Mouse (Mus musculus): Measurements from ENCODE around the gene Acyp1.
"Not testable (repeated sequence)": the region's sequence is repeated elsewhere in the genome, so short reads cannot be mapped to it uniquely, and the experiment has no call there.

Gene Acyp1

GRCm38 (mm10) chr12:85281756-85282155 is 6.5 kb downstream of the Acyp1 start:
- DNase-seq: not testable (repeated sequence)

DNA sequence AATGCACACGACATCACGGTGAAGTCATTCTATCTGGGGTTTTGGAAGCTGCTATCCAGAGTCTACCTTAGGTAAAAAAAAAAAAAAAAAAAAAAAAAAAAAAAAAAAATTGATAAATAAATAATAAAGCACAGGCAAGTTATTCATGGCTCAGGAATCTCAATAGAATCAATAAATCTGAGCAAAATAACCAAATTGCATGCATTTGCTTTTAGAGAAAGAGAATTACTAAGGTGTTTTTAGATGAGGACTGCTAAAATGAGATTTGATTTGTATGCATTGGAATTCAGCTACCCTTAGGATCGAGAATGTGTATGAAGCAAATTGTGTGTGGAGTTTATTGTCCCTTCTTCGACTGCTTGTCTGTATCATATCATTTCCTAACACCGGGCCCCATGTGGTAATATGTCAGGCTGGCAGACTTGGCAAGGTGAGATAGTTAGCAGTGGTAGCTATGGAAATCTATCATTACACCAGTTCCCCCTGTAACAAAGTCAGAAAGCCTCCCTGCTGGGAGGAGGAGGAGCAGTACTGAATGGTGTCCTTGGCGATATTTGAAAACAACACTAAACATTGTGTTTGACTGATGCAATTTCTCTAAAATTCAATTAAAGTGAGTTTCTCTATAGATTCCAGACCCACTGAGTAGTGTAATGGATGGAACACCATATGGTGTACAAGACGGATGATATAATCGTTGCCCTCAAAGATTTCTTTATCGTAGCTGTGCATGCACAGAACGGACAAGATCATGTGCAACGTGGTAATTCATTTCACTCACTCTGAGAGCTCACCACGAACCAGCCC is 7.2 kb downstream of the Acyp1 start:
- no peak for DNase-seq

GRCm38 (mm10) chr12:85280105-85280844 is 8.0 kb downstream of the Acyp1 start:
- peak; percentile 97 to 98 for DNase-seq

DNA sequence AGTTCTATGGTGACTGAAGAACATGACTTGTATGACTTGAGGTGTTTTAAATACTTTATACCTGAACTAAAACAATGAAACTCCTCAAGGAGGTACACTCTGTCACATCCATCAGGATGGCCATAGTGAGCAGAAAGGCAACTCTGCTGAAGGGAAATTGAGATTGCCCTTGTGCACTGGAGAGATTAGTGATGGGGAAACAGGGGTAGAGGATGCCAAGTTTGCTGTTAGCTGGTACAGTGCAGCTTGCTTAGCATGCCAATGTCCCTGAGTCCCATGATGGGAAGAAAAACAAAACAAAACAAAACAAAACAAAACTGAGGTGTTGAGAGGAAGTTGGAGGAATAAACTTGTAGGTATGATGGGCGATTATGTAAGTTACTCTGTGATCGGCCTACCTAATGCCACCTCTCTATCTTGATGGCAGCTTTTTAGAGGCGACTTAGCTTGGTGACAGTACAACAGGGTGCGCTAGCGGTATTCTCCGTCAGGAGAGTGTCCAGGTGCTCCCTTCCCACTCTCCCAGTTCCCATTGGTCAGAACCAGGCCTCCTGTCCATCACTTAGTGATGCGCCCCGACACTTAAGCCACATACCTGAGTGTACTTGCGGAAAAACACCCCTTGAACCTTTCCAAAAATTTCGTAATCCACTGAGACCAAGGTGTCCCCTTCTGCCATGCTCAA is 8.7 kb downstream of the Acyp1 start:
- DNase-seq: no peak

DNA sequence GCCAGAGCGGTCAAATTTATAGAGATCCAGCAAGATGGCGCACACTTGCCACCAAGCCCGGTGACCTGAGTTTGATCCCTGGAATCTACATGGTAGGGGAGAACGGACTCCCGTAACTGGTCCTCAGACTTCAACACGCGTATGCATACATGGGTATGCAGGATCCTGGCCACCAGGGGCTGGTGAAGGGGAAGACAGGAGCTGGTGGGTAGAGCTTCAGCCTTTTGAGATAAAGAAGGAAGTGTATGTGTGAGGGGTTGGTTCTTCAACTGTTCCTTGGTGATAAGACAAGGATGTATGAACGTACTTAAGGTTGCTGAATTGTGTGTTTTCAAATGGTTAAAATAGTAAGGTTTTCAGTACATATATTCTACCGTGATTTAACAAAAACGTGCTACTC is 9.3 kb downstream of the Acyp1 start:
- no peak for DNase-seq

GRCm38 (mm10) chr12:85276273-85276672 is 12.0 kb downstream of the Acyp1 start:
- no peak for DNase-seq

- peak; percentile 52 to 56 for DNase-seq
Observed at GRCm38 (mm10) chr12:85273508-85273907, 14.7 kb downstream of the Acyp1 start.

GRCm38 (mm10) chr12:85271843-85272206 is 16.4 kb downstream of the Acyp1 start:
- DNase-seq: no peak

DNA sequence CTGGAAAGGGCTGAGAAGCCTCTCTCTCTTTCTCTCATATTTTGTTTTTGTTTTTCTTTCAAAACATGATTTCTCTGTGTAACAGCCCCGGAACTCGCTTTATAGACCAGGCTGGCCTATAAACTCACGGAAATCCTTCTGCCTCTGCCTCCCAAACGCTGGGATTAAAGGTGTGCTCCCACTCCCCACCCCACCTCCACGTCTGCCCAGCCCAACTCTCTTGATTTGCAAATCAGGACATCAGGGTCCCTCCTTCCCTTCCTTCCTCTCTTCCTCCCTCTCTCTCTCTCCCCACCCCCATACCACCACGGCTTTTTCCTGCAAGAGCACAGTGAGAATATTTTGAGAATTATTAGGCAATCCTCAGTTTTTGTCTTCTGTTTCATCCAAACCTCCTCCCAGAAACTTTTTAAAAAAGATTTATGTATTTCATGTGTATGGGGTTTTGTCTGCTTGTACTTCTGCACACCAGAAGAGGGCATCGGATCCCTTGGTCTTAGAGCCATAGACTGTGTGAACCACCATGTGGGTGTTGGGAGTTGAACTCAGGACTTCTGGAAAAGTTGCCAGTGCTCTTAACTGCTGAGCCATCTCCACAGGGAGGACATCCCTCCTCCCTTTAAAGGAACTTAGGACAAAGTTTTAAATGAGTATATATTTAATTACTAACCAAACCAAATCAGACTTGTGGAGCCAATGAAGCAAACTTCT is 17.0 kb downstream of the Acyp1 start:
- DNase-seq: no peak

- peak; percentile 88 to 93 for DNase-seq
Observed at GRCm38 (mm10) chr12:85270319-85270718, 17.9 kb downstream of the Acyp1 start, which contains the start of gene Mlh3. Mlh3 (minus strand) TSS chr12:85270599.

GRCm38 (mm10) chr12:85269821-85270220 is 18.4 kb downstream of the Acyp1 start:
- no peak for DNase-seq

DNA sequence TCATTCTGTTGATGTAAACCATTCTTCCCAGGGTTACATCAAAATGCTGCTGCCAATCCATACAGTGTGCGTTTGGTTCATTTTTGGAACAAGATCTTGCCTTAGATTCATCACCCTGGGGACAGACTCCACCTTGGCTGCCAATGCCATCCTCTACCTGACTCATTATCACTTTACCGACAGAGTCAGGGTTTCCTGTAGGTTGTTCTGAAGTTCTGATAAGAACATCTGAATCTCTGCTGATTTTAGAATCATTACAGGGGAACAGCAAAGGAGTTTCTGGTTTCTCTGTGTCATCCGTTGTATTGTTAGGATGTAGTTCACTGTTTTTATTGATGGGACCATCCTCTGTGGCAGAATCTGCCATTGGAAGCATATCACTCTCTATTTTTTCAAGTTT is 22.0 kb downstream of the Acyp1 start:
- no peak for DNase-seq

- DNase-seq: no peak
Observed at GRCm38 (mm10) chr12:85264940-85265339, 23.3 kb downstream of the Acyp1 start.

GRCm38 (mm10) chr12:85264531-85264930 is 23.7 kb downstream of the Acyp1 start:
- peak; percentile 24 to 30 for DNase-seq

DNA sequence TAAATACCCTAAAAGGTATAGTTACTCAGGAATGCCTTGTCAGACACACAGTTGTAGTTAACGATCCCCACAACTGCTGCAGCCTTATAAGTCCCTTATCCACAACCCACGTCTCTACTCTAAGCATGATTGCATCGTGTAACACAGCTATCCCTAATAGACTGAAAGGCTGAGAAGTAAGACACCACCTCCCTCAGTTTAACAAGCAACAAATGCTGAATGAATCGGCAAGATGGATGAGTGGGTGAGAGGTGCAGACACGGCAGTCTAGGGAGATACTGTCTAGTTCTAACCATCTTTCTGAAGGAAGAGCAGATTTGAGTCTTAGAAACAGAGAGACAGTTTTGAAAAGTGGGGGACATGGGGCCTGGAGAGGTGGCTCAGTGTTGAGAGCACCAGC is 25.0 kb downstream of the Acyp1 start:
- no peak for DNase-seq

DNA sequence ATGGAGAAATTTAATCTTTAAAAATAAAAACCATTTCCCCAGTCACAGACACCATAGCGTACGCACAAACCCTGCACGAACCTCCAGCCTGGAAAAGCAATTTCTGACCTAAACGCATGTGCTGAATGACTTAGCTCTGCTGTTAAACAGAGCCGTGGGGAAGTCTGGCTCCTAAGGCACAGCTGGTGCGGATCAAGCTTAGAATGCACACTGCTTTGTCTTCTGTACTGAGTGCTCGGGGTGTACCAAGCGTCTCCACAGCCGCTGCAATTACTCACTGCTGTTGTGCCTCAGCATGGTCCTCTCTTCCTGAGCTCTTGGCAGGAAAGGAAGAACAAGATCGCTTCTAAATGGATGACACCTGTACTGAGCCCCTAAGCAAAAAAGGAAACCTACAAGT is 25.7 kb downstream of the Acyp1 start:
- peak; percentile 57 to 67 for DNase-seq

- no peak for DNase-seq
Observed at GRCm38 (mm10) chr12:85257008-85257639, 31.1 kb downstream of the Acyp1 start.

DNA sequence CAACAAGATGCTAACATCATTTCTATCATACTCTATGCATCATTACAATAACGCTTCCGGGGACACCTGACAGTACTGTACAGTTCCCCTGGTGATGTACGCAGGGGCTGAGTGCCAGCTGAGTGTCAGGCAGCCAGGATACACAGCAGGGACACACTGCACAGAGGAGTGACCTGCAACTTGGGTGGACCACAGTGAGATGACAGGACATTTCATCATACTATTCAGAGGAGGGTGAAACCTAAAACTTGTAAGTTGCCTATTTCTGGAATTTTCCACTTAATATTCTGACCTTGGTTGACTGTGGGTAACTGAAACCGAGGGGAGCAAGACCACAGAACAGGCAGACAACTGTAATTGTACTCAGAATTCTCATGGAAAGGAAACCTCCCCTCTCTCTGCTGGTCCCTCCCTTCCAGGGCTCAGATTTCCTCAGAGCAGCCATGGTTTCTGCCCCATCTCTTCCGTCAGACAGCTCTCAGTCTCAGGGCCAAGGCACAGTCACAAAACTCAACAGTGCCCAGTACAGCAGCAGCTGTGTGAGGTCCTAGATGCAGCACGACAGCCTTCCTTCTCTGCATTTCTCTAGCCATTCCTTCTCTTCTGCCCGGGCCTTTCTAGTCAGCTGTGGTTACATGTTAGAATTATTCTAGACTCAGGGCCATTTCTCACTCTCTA is 32.0 kb downstream of the Acyp1 start:
- no peak for DNase-seq

- DNase-seq: no peak
Observed at GRCm38 (mm10) chr12:85252083-85252482, 36.2 kb downstream of the Acyp1 start.

- DNase-seq: no peak
Observed at GRCm38 (mm10) chr12:85237553-85237952, 50.7 kb downstream of the Acyp1 start.
